Comparison of ENCODE assay signal across 23 mouse cellular contexts in genomic region chr16:49713302-49713701, GRCm38 (mm10).
"Had no signal": no experiment of that assay in that cellular context is flagged by ENCODE, and none has a peak within 500 bp of the region (broad histone marks: within the 10 kb centered on the region; RNA-seq: fewer than 3 reads in every experiment).

No protein-coding gene starts in this region.

- H3K9me3 ChIP-seq: heart, embryonic 10.5 days; heart, embryonic 13.5 days; heart, embryonic 15.5 days; hindbrain, embryonic 13.5 days; intestine, embryonic 15.5 days; limb, embryonic 13.5 days; limb, embryonic 15.5 days had no signal

- DNase-seq: gastrocnemius, adult 2 months; gastrocnemius, postnatal 10 days; gastrocnemius, postnatal 25 days; heart, adult 18-20 months; heart, postnatal 14 days; heart, postnatal 36 days; kidney, adult 18-20 months; kidney, adult 8-10 months; kidney, postnatal 10 days; kidney, postnatal 36 days; layer of hippocampus, adult 9-11 months; layer of hippocampus, postnatal 36 days; left cerebral cortex, postnatal 4 days had no signal

- H3K27me3 ChIP-seq: heart, embryonic 13.5 days; heart, embryonic 15.5 days; hindbrain, embryonic 13.5 days; intestine, embryonic 15.5 days; limb, embryonic 13.5 days; limb, embryonic 15.5 days had no signal

- H3K27ac ChIP-seq: gastrocnemius, adult 2 months; heart, embryonic 10.5 days; heart, embryonic 13.5 days; heart, embryonic 15.5 days; hindbrain, embryonic 13.5 days; intestine, embryonic 15.5 days; limb, embryonic 13.5 days; limb, embryonic 15.5 days had no signal

- ATAC-seq: hindbrain, embryonic 16.5 days; inflammation-experienced regulatory T-cells, adult 6 months; intestine, embryonic 15.5 days; intestine, postnatal 0 days had no signal

- H3K4me1 ChIP-seq: heart, embryonic 10.5 days; heart, embryonic 13.5 days; heart, embryonic 15.5 days; hindbrain, embryonic 13.5 days; intestine, embryonic 15.5 days; limb, embryonic 13.5 days; limb, embryonic 15.5 days had no signal

- H3K4me2 ChIP-seq: heart, embryonic 13.5 days; heart, embryonic 15.5 days; hindbrain, embryonic 13.5 days; intestine, embryonic 15.5 days; limb, embryonic 13.5 days; limb, embryonic 15.5 days had no signal

- H3K36me3 ChIP-seq: heart, embryonic 10.5 days; intestine, embryonic 15.5 days had no signal

- H3K4me3 ChIP-seq: gastrocnemius, adult 2 months; heart, embryonic 10.5 days; heart, embryonic 13.5 days; heart, embryonic 15.5 days; hindbrain, embryonic 13.5 days; intestine, embryonic 15.5 days; limb, embryonic 13.5 days; limb, embryonic 15.5 days had no signal

- H3K9ac ChIP-seq: heart, embryonic 13.5 days; heart, embryonic 15.5 days; hindbrain, embryonic 13.5 days; intestine, embryonic 15.5 days; limb, embryonic 13.5 days; limb, embryonic 15.5 days had no signal
